Mouse (Mus musculus) E14TG2a.4 (cell line): Measurements from ENCODE around the gene Gfy.

Experiments used
- H3K27me3 ChIP-seq: 2 replicates; pipeline ENCODE4 v1.6.1; 2014; ENCODE audit warnings: low read length, control low read depth; ENCODE audit not compliant: insufficient read depth
- H3K36me3 ChIP-seq: 2 replicates; pipeline ENCODE4 v1.6.1; 2014; ENCODE audit warnings: low read length, control low read depth; ENCODE audit not compliant: insufficient read depth
- H3K4me1 ChIP-seq: replicated peaks from 2 replicates; pipeline ENCODE4 v1.6.1; 2014; ENCODE audit warnings: low read depth, low read length, control low read depth
- H3K4me3 ChIP-seq: replicated peaks from 2 replicates; pipeline ENCODE4 v1.5.1; 2014; ENCODE audit warnings: mild to moderate bottlenecking, low read length
- H3K9me3 ChIP-seq: 2 replicates; pipeline ENCODE4 v1.6.1; 2014; ENCODE audit warnings: low read length, control low read depth
- CTCF ChIP-seq: conservative IDR thresholded peaks from 2 replicates; pipeline ENCODE4 v1.5.1; 2014; ENCODE audit warnings: low read length
- NANOG ChIP-seq: IDR thresholded peaks from 2 replicates; pipeline ENCODE4 v1.6.1; 2014; ENCODE audit warnings: borderline replicate concordance, low read length, mixed read lengths
- POU5F1 ChIP-seq: IDR thresholded peaks from 2 replicates; pipeline ENCODE4 v1.6.1; 2014; ENCODE audit warnings: low read length, borderline replicate concordance

The Gfy gene

GRCm38 (mm10) chr7:45135370-45135769, 44.0 kb downstream of the Gfy start:
- no peak for TF ChIP-seq POU5F1
- TF ChIP-seq NANOG: no peak
- no peak for TF ChIP-seq CTCF
- Histone ChIP-seq H3K9me3 (no peaks in the 10 kb centered on the region), H3K36me3 (peaks cover 2% of the 10 kb centered on the region), H3K4me1 (peaks cover 69% of the 10 kb centered on the region), H3K4me3 (no peak overlapping the region), H3K27me3 (peaks cover 23% of the 10 kb centered on the region)

- H3K4me3 ChIP-seq: peak overlapping the region; percentile 32; the same call in 1 of the 2 replicates
- no peak for TF ChIP-seq CTCF
- H3K27me3 ChIP-seq: peaks cover 23% of the 10 kb centered on the region
- peaks cover 73% of the 10 kb centered on the region for H3K4me1 ChIP-seq
- H3K9me3 ChIP-seq: no peaks in the 10 kb centered on the region
- H3K36me3 ChIP-seq: no peaks in the 10 kb centered on the region
These were observed 44.8 kb downstream of the Gfy start for GRCm38 (mm10) chr7:45134544-45135026.

- H3K4me3 ChIP-seq: peak overlapping the region; percentile 32; the same call in 1 of the 2 replicates
- TF ChIP-seq NANOG: no peak
- TF ChIP-seq POU5F1: no peak
- TF ChIP-seq CTCF: peak; percentile 41
- peaks cover 23% of the 10 kb centered on the region for H3K27me3 ChIP-seq
- no peaks in the 10 kb centered on the region for H3K9me3 ChIP-seq
- H3K36me3 ChIP-seq: no peaks in the 10 kb centered on the region
- H3K4me1 ChIP-seq: peaks cover 72% of the 10 kb centered on the region
These were observed 45.8 kb downstream of the Gfy start for GRCm38 (mm10) chr7:45133446-45134159.

- Histone ChIP-seq H3K36me3 (peaks cover 14% of the 10 kb centered on the region), H3K9me3 (no peaks in the 10 kb centered on the region), H3K4me1 (peaks cover 66% of the 10 kb centered on the region), H3K27me3 (peaks cover 14% of the 10 kb centered on the region), H3K4me3 (peak overlapping the region; percentile 57)
- TF ChIP-seq NANOG (no peak), POU5F1 (no peak), CTCF (no peak)
These were observed 47.5 kb downstream of the Gfy start for GRCm38 (mm10) chr7:45131850-45132249.

GRCm38 (mm10) chr7:45129776-45130512, 49.4 kb downstream of the Gfy start:
- TF ChIP-seq POU5F1 (no peak), NANOG (no peak), CTCF (no peak)
- peaks cover 29% of the 10 kb centered on the region for H3K36me3 ChIP-seq
- H3K4me3 ChIP-seq: peak overlapping the region; percentile 92
- H3K27me3 ChIP-seq: no peaks in the 10 kb centered on the region; the same call in 1 of the 2 replicates
- peaks cover 53% of the 10 kb centered on the region for H3K4me1 ChIP-seq
- H3K9me3 ChIP-seq: no peaks in the 10 kb centered on the region

- Histone ChIP-seq H3K9me3 (no peaks in the 10 kb centered on the region), H3K4me1 (peaks cover 46% of the 10 kb centered on the region), H3K4me3 (peak overlapping the region; percentile 92), H3K27me3 (no peaks in the 10 kb centered on the region), H3K36me3 (peaks cover 29% of the 10 kb centered on the region)
- no peak for TF ChIP-seq CTCF
- no peak for TF ChIP-seq NANOG
- no peak for TF ChIP-seq POU5F1
These were observed 50.1 kb downstream of the Gfy start for GRCm38 (mm10) chr7:45129318-45129717.

GRCm38 (mm10) chr7:45128624-45129246, 50.6 kb downstream of the Gfy start, which contains the start of gene Rpl13a:
TSS of gene Rpl13a (minus strand) at chr7:45128761.
- H3K9me3 ChIP-seq: no peaks in the 10 kb centered on the region
- H3K4me1 ChIP-seq: peaks cover 41% of the 10 kb centered on the region
- no peak for TF ChIP-seq NANOG
- TF ChIP-seq POU5F1: no peak
- TF ChIP-seq CTCF: peak; percentile 41
- H3K36me3 ChIP-seq: peaks cover 29% of the 10 kb centered on the region
- H3K4me3 ChIP-seq: peak within 1 kb of the TSS; percentile 92
- no peaks in the 10 kb centered on the region for H3K27me3 ChIP-seq

GRCm38 (mm10) chr7:45127700-45128224, 51.6 kb downstream of the Gfy start:
- H3K4me1 ChIP-seq: peaks cover 33% of the 10 kb centered on the region
- H3K27me3 ChIP-seq: no peaks in the 10 kb centered on the region
- no peak for TF ChIP-seq CTCF
- no peak for TF ChIP-seq NANOG
- TF ChIP-seq POU5F1: no peak
- peak overlapping the region; percentile 92 for H3K4me3 ChIP-seq
- H3K9me3 ChIP-seq: no peaks in the 10 kb centered on the region
- peaks cover 39% of the 10 kb centered on the region for H3K36me3 ChIP-seq
